Mouse (Mus musculus) neural tube, embryonic 14.5 days (tissue): ENCODE results near the gene Zfp160. TPM values are rescaled to one million over a fixed set of nuclear protein-coding genes. Genes with fewer than 3 reads are reported as not detected.

Experiments
- polyA plus RNA-seq: library from polyadenylated mRNA; unstranded; fragments of >200 nt; fragmentation: Nextera tagmentation; extraction: Ambion mirVana; gene quantifications from 2 replicates; pipeline ENCODE4 v1.2.1, GENCODE M21; 2014

Zfp160 gene
- polyA plus RNA-seq, 1 experiment from 2014 or later, result 22.2 TPM

Other genes with a start within 250 kb of the Zfp160 start
- not detected in 2 replicates for gene Vmn1r228, start 222.7 kb upstream of the Zfp160 start, polyA plus RNA-seq
- gene Vmn1r229, start 197.3 kb upstream of the Zfp160 start, polyA plus RNA-seq, result not detected in 2 replicates
- not detected in 2 replicates for gene Vmn1r230, start 168.5 kb upstream of the Zfp160 start, polyA plus RNA-seq
- gene Vmn1r231, start 103.8 kb upstream of the Zfp160 start, polyA plus RNA-seq, result not detected in 2 replicates
- not detected in 2 replicates for gene Vmn1r232, start 89.2 kb upstream of the Zfp160 start, polyA plus RNA-seq
- gene Ppp2r1a, start 63.6 kb upstream of the Zfp160 start, polyA plus RNA-seq, result 808 and 850 TPM in 2 replicates
- gene Vmn1r233, start 12.4 kb upstream of the Zfp160 start, polyA plus RNA-seq, result not detected in 2 replicates
- not detected in 2 replicates for gene Vmn1r234, start 217.2 kb downstream of the Zfp160 start, polyA plus RNA-seq
- not detected in 2 replicates for gene Vmn1r235, start 247.5 kb downstream of the Zfp160 start, polyA plus RNA-seq